Mouse (Mus musculus): ENCODE results near the gene Psmd9.

DNA sequence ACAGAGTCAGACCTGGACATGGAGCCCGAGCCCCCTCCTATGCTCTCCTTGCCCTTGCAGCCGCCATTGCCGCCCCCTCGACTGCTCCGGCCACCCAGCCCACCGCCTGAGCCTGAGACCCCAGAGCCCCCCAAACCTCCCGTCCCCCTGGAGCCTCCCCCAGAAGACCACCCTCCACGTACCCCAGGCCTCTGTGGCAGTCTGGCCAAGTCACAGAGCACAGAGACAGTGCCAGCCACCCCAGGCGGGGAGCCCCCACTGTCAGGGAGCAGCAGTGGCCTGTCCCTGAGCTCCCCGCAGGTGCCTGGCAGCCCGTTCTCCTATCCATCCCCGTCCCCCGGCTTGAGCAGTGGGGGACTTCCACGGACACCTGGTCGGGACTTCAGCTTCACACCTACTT, 9.3 kb upstream of the Psmd9 start:
- TF ChIP-seq MAX (IDR thresholded peaks at IDR 0.05; ENCODE audit: low read depth) = no peak
- no peak for TF ChIP-seq SRF (IDR thresholded peaks at IDR 0.05; ENCODE audit: control insufficient read depth, insufficient read length, low read depth)
- TF ChIP-seq TCF12 (IDR thresholded peaks at IDR 0.05; ENCODE audit: insufficient read depth, poor library complexity, severe bottlenecking) = no peak
- no peak for TF ChIP-seq MYOG (IDR thresholded peaks at IDR 0.05; ENCODE audit: control insufficient read depth in 1 of 3, insufficient read depth in 1 of 3, insufficient read length in 2 of 3, low read depth in 2 of 3)
- no peak for TF ChIP-seq POLR2A (IDR thresholded peaks at IDR 0.05; ENCODE audit: insufficient read length, low read depth)
- TF ChIP-seq CEBPB (IDR thresholded peaks at IDR 0.05; ENCODE audit: insufficient read depth, poor library complexity, severe bottlenecking) = no peak
- no peak for TF ChIP-seq E2F4 (IDR thresholded peaks at IDR 0.05; ENCODE audit: insufficient read depth)
- TF ChIP-seq POLR2AphosphoS2 (IDR thresholded peaks at IDR 0.05; ENCODE audit: insufficient read length, low read depth) = no peak
- TF ChIP-seq USF1 (IDR thresholded peaks at IDR 0.05; ENCODE audit: low read depth) = no peak
- no peak for TF ChIP-seq REST (IDR thresholded peaks at IDR 0.05; ENCODE audit: insufficient read depth, insufficient read length)
- TF ChIP-seq MYOD1 (IDR thresholded peaks at IDR 0.05; ENCODE audit: control insufficient read depth in 1 of 3, insufficient read length in 2 of 3, low read depth in 2 of 3) = no peak
